Mouse (Mus musculus) lung, adult 2 months (tissue): Measurements from ENCODE around the gene Ttll5. TPM values are rescaled to one million over a fixed set of nuclear protein-coding genes. Genes with fewer than 3 reads are reported as not detected.

Source experiments
- DNase-seq: peaks from one replicate; pipeline ENCODE4 v3.0.0; 2022
- H3K4me1 ChIP-seq: fragments of 200-500 bp; 2 replicates; pipeline ENCODE4 v1.6.1; 2011; ENCODE audit warnings: low read length; ENCODE audit not compliant: control insufficient read depth, insufficient read depth
- H3K4me3 ChIP-seq: fragments of 200-500 bp; replicated peaks from 2 replicates; pipeline ENCODE3; 2011; ENCODE audit warnings: low read depth, mild to moderate bottlenecking, control low read depth, low read length; ENCODE audit errors: extremely low read depth
- CTCF ChIP-seq: fragments of 200-500 bp; IDR thresholded peaks from 2 replicates; pipeline ENCODE4 v1.5.1; 2011; ENCODE audit warnings: mild to moderate bottlenecking, low read length, control low read depth; ENCODE audit not compliant: insufficient read depth
- POLR2A ChIP-seq: fragments of 200-500 bp; IDR thresholded peaks from 2 replicates; pipeline ENCODE4 v1.6.1; 2011; ENCODE audit warnings: low read depth, mild to moderate bottlenecking, control low read depth, low read length, borderline replicate concordance; ENCODE audit errors: extremely low read depth
- WGBS: fragments of 180-500 bp; shearing (Covaris S2); methylation state at CpG from one replicate; pipeline ENCODE4 v1.1.7; 2018; 5-methylcytosine and 5-hydroxymethylcytosine counted together
- polyA plus RNA-seq: library from polyadenylated mRNA; depleted of rRNA; stranded (reverse); fragments of >200 nt; gene quantifications from 2 replicates; pipeline ENCODE4 v1.2.3, GENCODE M21; 2012

Gene Ttll5
- polyA plus RNA-seq, 1 experiment: 11.7 TPM

- no peak for DNase-seq
- Histone ChIP-seq H3K4me3 (no peak overlapping the region), H3K4me1 (peaks cover 19% of the 10 kb centered on the region)
- no peak for TF ChIP-seq POLR2A
- no peak for TF ChIP-seq CTCF
- WGBS: 91% methylated on average over 4 of the region's 4 CpGs
Measured at GRCm38 (mm10) chr12:85971655-85972054, 147.2 kb downstream of the Ttll5 start.

GRCm38 (mm10) chr12:85973526-85973925 lies 149.1 kb downstream of the Ttll5 start:
- Histone ChIP-seq H3K4me1 (peaks cover 19% of the 10 kb centered on the region), H3K4me3 (no peak overlapping the region)
- no peak for DNase-seq
- 5% methylated on average over 4 of the region's 4 CpGs for WGBS
- TF ChIP-seq CTCF (no peak), POLR2A (no peak)

GRCm38 (mm10) chr12:85974030-85974429 lies 149.6 kb downstream of the Ttll5 start:
- no peak for DNase-seq
- H3K4me3 ChIP-seq: no peak overlapping the region
- 18% methylated on average over 4 of the region's 4 CpGs for WGBS
- peaks cover 19% of the 10 kb centered on the region for H3K4me1 ChIP-seq
- TF ChIP-seq POLR2A (no peak), CTCF (no peak)

- no peak for TF ChIP-seq POLR2A
- TF ChIP-seq CTCF: no peak
- Histone ChIP-seq H3K4me3 (no peak overlapping the region), H3K4me1 (no peaks in the 10 kb centered on the region)
- DNase-seq: no peak
- 76% methylated on average over 5 of the region's 5 CpGs for WGBS
Measured at GRCm38 (mm10) chr12:85979996-85980395, 155.5 kb downstream of the Ttll5 start.

- 28% methylated on average over 4 of the region's 4 CpGs for WGBS
- Histone ChIP-seq H3K4me1 (peaks cover 16% of the 10 kb centered on the region), H3K4me3 (no peak overlapping the region)
- TF ChIP-seq CTCF (no peak), POLR2A (no peak)
- DNase-seq: no peak
Measured at GRCm38 (mm10) chr12:85985524-85985923, 161.1 kb downstream of the Ttll5 start.

GRCm38 (mm10) chr12:85986024-85986423 lies 161.6 kb downstream of the Ttll5 start:
- WGBS: 76% methylated on average over 7 of the region's 7 CpGs
- no peak for DNase-seq
- Histone ChIP-seq H3K4me1 (peaks cover 16% of the 10 kb centered on the region), H3K4me3 (no peak overlapping the region)
- TF ChIP-seq POLR2A: no peak
- no peak for TF ChIP-seq CTCF

GRCm38 (mm10) chr12:85986540-85987443 lies 162.3 kb downstream of the Ttll5 start:
- 37% methylated on average over 13 of the region's 13 CpGs for WGBS
- TF ChIP-seq CTCF: no peak
- no peak for TF ChIP-seq POLR2A
- Histone ChIP-seq H3K4me3 (no peak overlapping the region), H3K4me1 (peaks cover 16% of the 10 kb centered on the region)
- DNase-seq: no peak

- 81% methylated on average over 5 of the region's 5 CpGs for WGBS
- Histone ChIP-seq H3K4me3 (no peak overlapping the region), H3K4me1 (peaks cover 16% of the 10 kb centered on the region)
- TF ChIP-seq POLR2A (no peak), CTCF (no peak)
- DNase-seq: no peak
Measured at GRCm38 (mm10) chr12:85987444-85987889, 163.0 kb downstream of the Ttll5 start.

GRCm38 (mm10) chr12:85988121-85988520 lies 163.7 kb downstream of the Ttll5 start:
- 87% methylated on average over 4 of the region's 4 CpGs for WGBS
- H3K4me1 ChIP-seq: peaks cover 16% of the 10 kb centered on the region
- no peak for TF ChIP-seq CTCF
- no peak for TF ChIP-seq POLR2A
- no peak for DNase-seq
- no peak overlapping the region for H3K4me3 ChIP-seq
